Mouse (Mus musculus): Measurements from ENCODE around the gene Olfr547.
"Not testable (repeated sequence)": the region's sequence is repeated elsewhere in the genome, so short reads cannot be mapped to it uniquely, and the experiment has no call there.

Olfr547 gene

GRCm38 (mm10) chr7:102534449-102534848 is at the start of gene Olfr547:
Gene Olfr547 (plus strand): TSS chr7:102534749.
- no peak for DNase-seq (ENCODE audit: low spot score in 2 of 2)

- DNase-seq (ENCODE audit: low spot score in 2 of 2), result not testable (repeated sequence)
Observed at GRCm38 (mm10) chr7:102484766-102485165, 49.8 kb upstream of the Olfr547 start.

GRCm38 (mm10) chr7:102486105-102486504 is 48.4 kb upstream of the Olfr547 start:
- DNase-seq (ENCODE audit: low spot score in 2 of 2), result no peak

- DNase-seq (ENCODE audit: low spot score in 2 of 2), result no peak
Observed at GRCm38 (mm10) chr7:102488161-102488560, 46.4 kb upstream of the Olfr547 start, which contains the start of gene Olfr544. Gene Olfr544 (minus strand): TSS chr7:102488313.

- not testable (repeated sequence) for DNase-seq (ENCODE audit: low spot score in 2 of 2)
Observed at GRCm38 (mm10) chr7:102494416-102494815, 40.1 kb upstream of the Olfr547 start.

- no peak for DNase-seq (ENCODE audit: low spot score in 2 of 2)
Observed at GRCm38 (mm10) chr7:102499473-102499872, 35.1 kb upstream of the Olfr547 start, which contains the start of gene Olfr545. Gene Olfr545 (minus strand): TSS chr7:102499573.

- no peak for DNase-seq (ENCODE audit: low spot score in 2 of 2)
Observed at GRCm38 (mm10) chr7:102501986-102502385, 32.6 kb upstream of the Olfr547 start.

GRCm38 (mm10) chr7:102506848-102507247 is 27.7 kb upstream of the Olfr547 start:
- DNase-seq (ENCODE audit: low spot score in 2 of 2), result peak; percentile 49 to 78

GRCm38 (mm10) chr7:102508066-102508465 is 26.5 kb upstream of the Olfr547 start:
- DNase-seq (ENCODE audit: low spot score in 2 of 2), result no peak

- DNase-seq (ENCODE audit: low spot score in 2 of 2), result no peak
Observed at GRCm38 (mm10) chr7:102508666-102509065, 25.9 kb upstream of the Olfr547 start.

GRCm38 (mm10) chr7:102509726-102510125 is 24.8 kb upstream of the Olfr547 start:
- DNase-seq (ENCODE audit: low spot score in 2 of 2), result no peak

- no peak for DNase-seq (ENCODE audit: low spot score in 2 of 2)
Observed at GRCm38 (mm10) chr7:102511927-102512326, 22.6 kb upstream of the Olfr547 start.

- DNase-seq (ENCODE audit: low spot score in 2 of 2), result peak; percentile 82 to 93
Observed at GRCm38 (mm10) chr7:102512814-102513435, 21.6 kb upstream of the Olfr547 start.

GRCm38 (mm10) chr7:102514144-102514543 is 20.4 kb upstream of the Olfr547 start:
- no peak for DNase-seq (ENCODE audit: low spot score in 2 of 2)

- DNase-seq (ENCODE audit: low spot score in 2 of 2), result no peak
Observed at GRCm38 (mm10) chr7:102516261-102517050, 18.1 kb upstream of the Olfr547 start.

GRCm38 (mm10) chr7:102517051-102517335 is 17.6 kb upstream of the Olfr547 start:
- DNase-seq (ENCODE audit: low spot score in 2 of 2), result no peak

GRCm38 (mm10) chr7:102529052-102529451 is 5.5 kb upstream of the Olfr547 start:
- DNase-seq (ENCODE audit: low spot score in 2 of 2), result no peak

GRCm38 (mm10) chr7:102540596-102540995 is 6.0 kb downstream of the Olfr547 start, which contains the start of gene Olfr548-ps1:
Gene Olfr548-ps1 (plus strand): TSS chr7:102540896.
- no peak for DNase-seq (ENCODE audit: low spot score in 2 of 2)

GRCm38 (mm10) chr7:102541251-102541650 is 6.7 kb downstream of the Olfr547 start:
- no peak for DNase-seq (ENCODE audit: low spot score in 2 of 2)

- no peak for DNase-seq (ENCODE audit: low spot score in 2 of 2)
Observed at GRCm38 (mm10) chr7:102549570-102549969, 15.0 kb downstream of the Olfr547 start, which contains the start of gene Olfr549. Gene Olfr549 (plus strand): TSS chr7:102549870.

GRCm38 (mm10) chr7:102553279-102553678 is 18.7 kb downstream of the Olfr547 start:
- no peak for DNase-seq (ENCODE audit: low spot score in 2 of 2)

- peak; percentile 55 to 90 for DNase-seq (ENCODE audit: low spot score in 2 of 2)
Observed at GRCm38 (mm10) chr7:102564999-102565997, 30.7 kb downstream of the Olfr547 start, which contains the start of gene Trim21. Gene Trim21 (minus strand): TSS chr7:102565486.

Measured in spleen, postnatal 10 days (tissue).